Mouse (Mus musculus) testis, adult 2 months (tissue): ENCODE results near the gene Gm14214.

Source experiments
- CTCF ChIP-seq: fragments of 200-500 bp; IDR thresholded peaks from 2 replicates; pipeline ENCODE4 v1.5.1; 2012; ENCODE audit warnings: low read depth, mild to moderate bottlenecking, inconsistent platforms, low read length, moderate library complexity; ENCODE audit not compliant: control insufficient read depth, insufficient read depth, insufficient replicate concordance
- POLR2A ChIP-seq: fragments of 200-500 bp; IDR thresholded peaks from 2 replicates; pipeline ENCODE4 v1.6.1; 2012; ENCODE audit warnings: low read depth, mild to moderate bottlenecking, inconsistent platforms, low read length, moderate library complexity; ENCODE audit not compliant: control insufficient read depth

DNA sequence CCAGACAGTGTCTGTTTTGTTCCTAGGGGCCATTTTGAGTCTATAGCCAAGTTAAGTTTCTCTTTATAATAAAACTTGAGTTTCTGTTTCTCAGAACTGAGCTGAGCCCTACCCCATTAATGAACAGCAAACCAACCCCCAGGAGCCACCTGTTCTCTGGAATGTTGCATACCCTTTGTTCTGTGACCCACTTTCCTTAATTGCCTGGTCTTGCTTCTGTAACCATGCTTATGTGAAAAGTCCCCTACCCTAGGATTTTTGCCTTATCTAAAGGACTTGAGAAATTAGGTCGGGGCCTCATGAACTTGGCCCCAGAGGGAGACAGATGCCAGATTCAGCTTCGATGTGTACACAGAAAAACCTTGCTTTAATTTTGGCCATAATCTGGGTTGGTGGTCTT, 37.9 kb downstream of the Gm14214 start:
- TF ChIP-seq CTCF (no peak), POLR2A (no peak)
